Mouse (Mus musculus): ENCODE measurements around the gene Tnfsf10.

DNA sequence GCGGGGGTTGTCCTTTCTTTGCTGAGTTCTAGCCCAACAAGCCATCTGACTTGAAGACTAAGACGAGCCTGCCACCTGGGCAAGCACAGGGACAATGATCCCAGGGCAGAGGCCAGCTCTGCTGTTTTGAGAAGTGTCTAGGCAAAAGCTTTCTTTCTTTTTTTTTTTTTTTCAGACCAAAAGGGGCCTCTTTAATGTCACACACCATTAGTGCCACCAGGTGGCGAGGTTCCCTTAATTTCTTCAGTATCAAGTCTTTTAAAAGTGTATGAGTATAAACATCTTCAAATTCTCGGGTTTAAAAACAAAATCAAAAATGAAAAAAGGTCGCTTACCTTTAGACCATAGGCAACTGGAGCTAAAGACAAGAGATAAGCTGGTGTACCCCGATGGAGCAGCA lies 21.6 kb downstream of the Tnfsf10 start:
- TF ChIP-seq CTCF (IDR thresholded peaks at IDR 0.05; ENCODE audit: borderline replicate concordance, extremely low read depth, insufficient read depth, insufficient read length) (peak; percentile 18; the same call in 1 of the 2 replicates), POLR2A (IDR thresholded peaks at IDR 0.05; ENCODE audit: borderline replicate concordance, extremely low read depth, insufficient read depth, insufficient read length, poor library complexity, severe bottlenecking) (no peak)
